Mouse (Mus musculus): ENCODE data around the gene Sirt6.

DNA sequence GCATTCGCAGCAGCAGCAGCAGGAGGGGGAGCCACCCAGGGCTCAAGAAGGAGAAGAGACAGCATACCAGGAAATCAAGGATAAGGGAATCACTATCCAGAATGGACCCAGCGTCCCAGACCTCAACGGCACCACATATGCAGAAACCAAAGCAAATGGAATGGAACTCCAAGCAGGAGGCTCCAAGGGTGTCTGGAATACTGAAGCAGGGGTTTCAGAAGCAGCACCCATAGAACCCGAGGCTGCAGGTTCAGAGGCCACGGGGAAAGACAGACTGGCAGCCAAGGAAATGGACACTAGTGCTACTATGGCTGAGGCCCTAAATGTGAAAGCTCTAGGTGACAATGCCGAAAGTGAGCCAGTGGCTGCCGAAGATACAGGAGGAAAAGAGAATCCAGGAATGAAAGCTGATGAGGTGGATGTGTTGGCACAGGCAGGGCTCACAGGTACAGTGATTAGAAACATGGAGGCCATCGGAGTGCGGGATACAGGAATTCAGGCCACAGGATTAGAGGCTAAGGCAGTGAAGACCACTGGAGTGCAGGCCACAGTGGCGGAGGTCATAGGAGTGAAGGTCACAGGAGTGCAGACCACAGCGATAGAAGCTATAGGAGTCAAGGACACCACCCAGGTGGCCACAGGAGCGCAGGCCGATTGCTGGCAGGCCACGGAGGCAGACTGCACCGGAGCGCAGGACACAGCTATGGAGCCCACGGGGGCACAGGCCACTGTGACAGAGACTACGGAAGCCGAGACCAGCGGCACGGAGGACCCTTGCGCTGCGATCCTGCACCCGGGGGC, 15.3 kb upstream of the Sirt6 start:
- no peak for TF ChIP-seq CTCF (IDR thresholded peaks at IDR 0.05; ENCODE audit: borderline replicate concordance, insufficient read depth, low read length)
- TF ChIP-seq POLR2A (IDR thresholded peaks at IDR 0.05; ENCODE audit: low read depth, low read length), result no peak

Data from embryonic fibroblast, embryonic 13.5 days (primary cell).